Mouse (Mus musculus) splenic B cell, adult 2 months (primary cell): ENCODE results near the gene Rhof.

ENCODE experiments used
- DNase-seq: peaks from one replicate; pipeline ENCODE4 v3.0.0-alpha.2; 2011; ENCODE audit warnings: low read depth, low spot score
- H3K27me3 ChIP-seq: 2 replicates; pipeline ENCODE4 v1.6.1; 2012; ENCODE audit warnings: mild to moderate bottlenecking, low read length, moderate library complexity, mixed read lengths; ENCODE audit not compliant: control insufficient read depth, poor library complexity, insufficient read depth, severe bottlenecking
- H3K36me3 ChIP-seq: 2 replicates; pipeline ENCODE4 v1.6.1; 2012; ENCODE audit warnings: mild to moderate bottlenecking, low read length, moderate library complexity, mixed read lengths; ENCODE audit not compliant: control insufficient read depth, poor library complexity, insufficient read depth, severe bottlenecking

Gene Rhof

GRCm38 (mm10) chr5:123117257-123117656 is 15.2 kb downstream of the Rhof start:
- Histone ChIP-seq H3K36me3 (peaks cover 2% of the 10 kb centered on the region), H3K27me3 (no peaks in the 10 kb centered on the region)
- peak; percentile 90 for DNase-seq

- DNase-seq, result no peak
- Histone ChIP-seq H3K27me3 (no peaks in the 10 kb centered on the region), H3K36me3 (no peaks in the 10 kb centered on the region; the same call in none of the 2 replicates)
Observed at GRCm38 (mm10) chr5:123116080-123116479, 16.4 kb downstream of the Rhof start.

GRCm38 (mm10) chr5:123114924-123115323 is 17.6 kb downstream of the Rhof start:
- Histone ChIP-seq H3K27me3 (no peaks in the 10 kb centered on the region), H3K36me3 (no peaks in the 10 kb centered on the region; the same call in 1 of the 2 replicates)
- peak; percentile 50 for DNase-seq

GRCm38 (mm10) chr5:123114109-123114508 is 18.4 kb downstream of the Rhof start:
- no peaks in the 10 kb centered on the region for H3K27me3 ChIP-seq
- no peak for DNase-seq
- no peaks in the 10 kb centered on the region; the same call in 1 of the 2 replicates for H3K36me3 ChIP-seq

- DNase-seq, result no peak
- Histone ChIP-seq H3K36me3 (no peaks in the 10 kb centered on the region), H3K27me3 (no peaks in the 10 kb centered on the region)
Observed at GRCm38 (mm10) chr5:123110296-123110721, 22.2 kb downstream of the Rhof start.

GRCm38 (mm10) chr5:123109452-123110203 is 22.9 kb downstream of the Rhof start:
- Histone ChIP-seq H3K27me3 (no peaks in the 10 kb centered on the region), H3K36me3 (no peaks in the 10 kb centered on the region)
- DNase-seq, result no peak

DNA sequence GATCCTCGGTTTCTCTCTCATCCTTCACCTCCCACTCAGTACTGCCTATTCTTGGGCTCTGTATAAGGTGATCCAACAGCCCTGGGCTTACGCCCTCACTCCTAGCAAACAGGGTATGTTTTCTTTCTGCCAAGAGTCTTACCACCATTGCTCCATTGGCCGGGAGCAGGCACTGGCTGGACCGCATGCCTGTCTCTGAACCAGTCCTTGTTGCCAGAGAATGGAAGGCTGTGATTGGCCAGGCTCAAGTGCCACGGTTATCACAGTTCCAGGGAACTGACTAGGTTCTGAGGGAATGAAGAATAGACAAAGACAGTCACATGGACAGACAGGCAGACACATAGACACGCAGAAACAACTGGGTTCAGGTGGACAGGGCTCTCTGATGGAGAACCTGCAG is 27.7 kb downstream of the Rhof start:
- H3K36me3 ChIP-seq, result no peaks in the 10 kb centered on the region
- no peak for DNase-seq
- no peaks in the 10 kb centered on the region for H3K27me3 ChIP-seq

DNA sequence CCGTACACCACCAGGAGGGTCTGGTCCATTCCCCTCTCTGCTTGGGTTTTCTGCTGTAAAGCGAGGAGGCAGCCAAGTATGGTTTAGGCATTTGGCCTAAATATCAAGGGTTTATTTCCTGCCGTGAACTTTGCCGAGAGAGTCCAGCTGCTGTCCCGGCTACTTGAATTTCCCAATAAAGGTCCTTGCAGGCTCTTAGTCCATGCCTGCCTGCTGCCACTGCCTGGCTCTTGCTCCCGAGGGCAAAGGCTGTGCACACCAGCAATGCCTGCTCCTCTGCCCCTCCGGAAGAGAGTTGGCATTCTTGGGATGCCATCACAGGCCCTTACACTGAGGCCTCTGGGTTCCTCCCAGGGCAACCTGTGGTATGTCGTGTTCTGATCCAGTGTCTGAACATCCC is 28.9 kb downstream of the Rhof start:
- Histone ChIP-seq H3K27me3 (no peaks in the 10 kb centered on the region), H3K36me3 (no peaks in the 10 kb centered on the region)
- no peak for DNase-seq

DNA sequence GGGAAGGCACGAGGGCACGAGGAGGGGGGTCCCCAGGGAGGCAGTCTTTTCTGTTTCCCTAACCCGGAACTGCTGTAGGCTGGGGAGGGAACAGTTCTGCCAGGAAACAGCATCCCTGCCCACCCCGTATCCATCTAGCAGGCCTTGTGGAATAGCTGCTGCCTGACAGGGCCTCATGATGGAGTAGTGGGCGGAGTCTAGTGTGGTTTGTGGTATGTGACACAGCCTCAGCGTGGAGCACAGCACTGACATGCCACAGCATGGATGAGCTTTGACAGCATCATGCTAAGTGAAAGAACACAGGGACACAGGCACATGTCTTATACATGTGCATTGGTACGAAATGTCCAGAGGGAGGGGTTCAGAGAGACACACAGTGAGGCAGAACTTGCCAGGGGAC is 30.1 kb downstream of the Rhof start:
- DNase-seq, result no peak
- H3K27me3 ChIP-seq, result no peaks in the 10 kb centered on the region
- no peaks in the 10 kb centered on the region for H3K36me3 ChIP-seq

- Histone ChIP-seq H3K36me3 (no peaks in the 10 kb centered on the region), H3K27me3 (no peaks in the 10 kb centered on the region)
- no peak for DNase-seq
Observed at GRCm38 (mm10) chr5:123098487-123098886, 34.0 kb downstream of the Rhof start.

DNA sequence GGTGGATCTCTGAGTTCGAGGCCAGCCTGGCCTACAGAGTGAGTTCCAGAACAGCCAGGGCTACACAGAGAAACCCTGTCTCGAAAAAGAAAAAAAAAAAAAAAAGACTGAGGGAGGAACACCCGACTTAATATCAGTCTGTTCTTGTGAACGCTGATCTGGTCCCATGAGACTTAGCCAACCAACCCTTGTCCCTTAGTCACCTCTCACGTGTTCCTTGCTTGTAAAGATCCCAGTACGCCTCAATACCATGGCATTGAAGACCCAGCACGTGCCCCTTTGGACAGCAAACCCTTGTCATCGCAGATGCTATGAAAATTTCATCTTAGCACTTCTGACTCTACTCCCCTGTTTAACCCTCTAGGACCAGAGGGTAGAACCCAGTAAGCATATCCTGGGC is 36.2 kb downstream of the Rhof start:
- no peak for DNase-seq
- Histone ChIP-seq H3K36me3 (no peaks in the 10 kb centered on the region), H3K27me3 (no peaks in the 10 kb centered on the region)

DNA sequence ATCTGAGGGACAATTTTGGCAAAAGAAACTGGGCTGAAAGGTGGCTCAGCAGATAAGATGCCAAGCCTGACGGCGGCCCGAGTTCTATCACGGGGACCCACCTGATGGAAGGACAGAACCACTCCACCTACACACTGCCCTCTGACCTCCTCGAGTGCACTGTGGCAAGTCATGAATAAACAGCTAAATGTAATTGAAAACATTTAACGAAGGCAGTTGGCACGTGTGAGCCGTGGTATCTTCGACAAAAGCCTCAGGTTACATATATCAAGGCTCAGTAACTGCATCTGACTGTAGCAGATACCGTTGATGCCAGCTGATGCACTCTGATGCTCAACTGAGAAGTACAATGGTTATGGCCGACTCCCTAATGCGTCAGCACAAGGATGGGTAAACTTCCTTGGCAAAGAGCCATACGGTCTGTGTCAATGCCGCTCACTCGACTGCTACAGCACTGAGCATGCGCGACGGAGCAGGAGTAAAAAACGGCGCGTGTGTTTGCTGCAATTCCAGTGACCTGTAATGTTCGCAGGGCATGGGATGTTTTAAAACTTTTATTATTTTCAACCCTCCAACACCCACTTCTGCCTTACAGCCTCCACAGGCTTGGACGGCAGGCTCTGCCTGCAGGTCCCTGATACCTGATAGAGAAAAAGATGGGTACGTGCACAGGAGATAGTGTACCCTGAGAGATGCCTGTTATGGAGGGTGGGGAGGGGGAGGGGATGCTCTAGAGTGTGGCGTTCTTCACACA is 38.1 kb downstream of the Rhof start:
- DNase-seq, result no peak
- no peaks in the 10 kb centered on the region for H3K36me3 ChIP-seq
- no peaks in the 10 kb centered on the region for H3K27me3 ChIP-seq

DNA sequence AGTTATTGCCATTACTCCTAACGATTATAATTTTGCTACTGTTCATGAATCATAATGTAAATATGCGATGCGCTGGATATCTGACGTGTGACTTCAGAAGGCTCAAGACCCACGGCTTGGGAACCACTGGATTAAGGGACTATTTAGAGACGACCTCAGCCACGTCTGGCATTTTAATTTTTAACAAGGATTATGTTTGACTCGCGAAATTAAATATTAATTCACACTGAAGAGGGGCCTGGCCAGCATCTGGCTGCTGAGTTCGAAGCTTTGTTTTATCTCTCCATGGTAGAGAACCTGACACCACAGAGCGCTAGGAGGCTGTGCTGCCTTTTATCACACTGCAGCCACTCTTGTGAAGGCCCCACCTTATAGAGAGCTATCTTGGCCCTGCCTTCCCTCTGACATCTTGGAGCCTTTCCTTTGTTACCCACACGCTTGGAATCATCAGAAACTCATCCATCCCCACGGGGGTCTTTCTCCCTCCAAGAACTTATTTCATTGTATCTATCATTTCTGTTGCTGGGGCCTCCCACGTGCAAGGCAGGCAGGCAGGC is 39.3 kb downstream of the Rhof start:
- Histone ChIP-seq H3K27me3 (no peaks in the 10 kb centered on the region), H3K36me3 (no peaks in the 10 kb centered on the region)
- DNase-seq, result no peak

GRCm38 (mm10) chr5:123090560-123091306 is 41.8 kb downstream of the Rhof start:
- DNase-seq, result no peak
- H3K27me3 ChIP-seq, result no peaks in the 10 kb centered on the region
- no peaks in the 10 kb centered on the region for H3K36me3 ChIP-seq
